Mouse (Mus musculus) olfactory bulb, adult 2 months (tissue): Measurements from ENCODE around the gene 4930426L09Rik.

Source experiments
- CTCF ChIP-seq: fragments of 200-500 bp; IDR thresholded peaks from 2 replicates; pipeline ENCODE4 v1.5.1; 2012; ENCODE audit warnings: low read depth, mild to moderate bottlenecking, low read length, moderate library complexity; ENCODE audit not compliant: insufficient read depth
- POLR2A ChIP-seq: fragments of 200-500 bp; IDR thresholded peaks from 2 replicates; pipeline ENCODE4 v1.6.1; 2012; ENCODE audit warnings: mild to moderate bottlenecking, low read depth, low read length, moderate library complexity; ENCODE audit not compliant: insufficient read depth

GRCm38 (mm10) chr2:18974882-18975645, 23.1 kb upstream of the 4930426L09Rik start:
- TF ChIP-seq CTCF (no peak), POLR2A (no peak)
